Mouse (Mus musculus): ENCODE measurements around the gene Usp47.

DNA sequence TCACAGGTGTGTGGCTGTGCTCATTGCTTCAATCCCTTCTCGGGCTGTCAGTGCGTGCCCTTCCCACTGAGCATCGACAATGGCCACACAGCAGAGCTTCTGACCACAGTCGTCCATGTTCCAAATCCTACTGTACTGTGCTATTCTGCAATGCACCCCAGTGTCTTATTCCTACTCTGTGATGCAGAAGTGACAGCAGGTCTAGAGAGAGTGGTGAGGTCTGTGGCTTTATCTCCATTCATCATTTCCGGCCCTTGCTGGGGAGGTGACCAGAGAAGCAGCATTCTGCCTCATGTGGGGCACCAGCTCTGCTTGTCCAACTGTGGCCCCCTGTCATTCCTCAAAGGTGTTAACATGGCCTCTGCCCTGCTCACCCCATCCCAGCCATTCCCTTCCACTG is 113.2 kb downstream of the Usp47 start:
- TF ChIP-seq CTCF (IDR thresholded peaks at IDR 0.05; ENCODE audit: borderline replicate concordance, extremely low read depth, insufficient read depth, insufficient read length): no peak
- no peak for TF ChIP-seq POLR2A (IDR thresholded peaks at IDR 0.05; ENCODE audit: borderline replicate concordance, extremely low read depth, insufficient read depth, insufficient read length, poor library complexity, severe bottlenecking)

Data from brain, embryonic 14.5 days (tissue).